ENCODE assay signal across 10 mouse cellular contexts in genomic region chr3:98043669-98044068, GRCm38 (mm10). TPM values are rescaled to one million over a fixed set of nuclear protein-coding genes. Genes with fewer than 3 reads are reported as not detected.
DNase-seq lines count a peak whose midpoint lies in the region; ATAC-seq and TF ChIP-seq lines count a peak whose summit lies in the region.
"Had no signal": no experiment of that assay in that cellular context is flagged by ENCODE, and none has a peak within 500 bp of the region (broad histone marks: within the 10 kb centered on the region; RNA-seq: fewer than 3 reads in every experiment).

No protein-coding gene starts in this region.

- H3K4me1 ChIP-seq in heart, embryonic 11.5 days (ENCODE audit: control insufficient read depth, insufficient read depth, low read length), result peaks cover 45% of the 10 kb centered on the region
- peaks cover 56% of the 10 kb centered on the region for H3K4me1 ChIP-seq in lung, embryonic 16.5 days (replicated peaks; ENCODE audit: control insufficient read depth, insufficient read depth, low read length)
- peaks cover 30% of the 10 kb centered on the region for H3K4me1 ChIP-seq in lung, adult 2 months (ENCODE audit: control insufficient read depth, insufficient read depth, low read length)
- peaks cover 19% of the 10 kb centered on the region for H3K4me1 ChIP-seq in hindbrain, postnatal 0 days (ENCODE audit: insufficient read depth, low read length)
- H3K4me1 ChIP-seq in olfactory bulb, adult 2 months (ENCODE audit: control insufficient read depth, insufficient read depth, low read length), result peaks cover 31% of the 10 kb centered on the region

- peak overlapping the region; percentile 69 for H3K27ac ChIP-seq in heart, embryonic 11.5 days (ENCODE audit: low read depth, low read length)
- peak overlapping the region; percentile 60 for H3K27ac ChIP-seq in lung, embryonic 16.5 days (ENCODE audit: low read length)
- H3K27ac ChIP-seq in hindbrain, postnatal 0 days, result peak overlapping the region; percentile 65
- peak overlapping the region; percentile 87 for H3K27ac ChIP-seq in olfactory bulb, adult 2 months (ENCODE audit: insufficient read depth, low read depth, low read length)

- no peak for TF ChIP-seq CTCF in lung, adult 2 months (IDR thresholded peaks at IDR 0.05; ENCODE audit: insufficient read depth, low read length)
- TF ChIP-seq CTCF in hindbrain, postnatal 0 days (IDR thresholded peaks at IDR 0.05; ENCODE audit: low read depth), result no peak
- TF ChIP-seq CTCF in olfactory bulb, adult 2 months (IDR thresholded peaks at IDR 0.05; ENCODE audit: insufficient read depth, low read depth, low read length), result no peak

- no peak overlapping the region for H3K4me3 ChIP-seq in heart, embryonic 11.5 days (ENCODE audit: low read depth, low read length)
- no peak overlapping the region for H3K4me3 ChIP-seq in lung, embryonic 16.5 days (ENCODE audit: low read length)
- no peak overlapping the region for H3K4me3 ChIP-seq in lung, adult 2 months (replicated peaks; ENCODE audit: extremely low read depth, low read depth, low read length)
- H3K4me3 ChIP-seq in hindbrain, postnatal 0 days (ENCODE audit: low read length), result no peak overlapping the region
- H3K4me3 ChIP-seq in olfactory bulb, adult 2 months (ENCODE audit: insufficient read depth, low read depth, low read length), result no peak overlapping the region

- TF ChIP-seq POLR2A in lung, adult 2 months (IDR thresholded peaks at IDR 0.05; ENCODE audit: borderline replicate concordance, extremely low read depth, low read depth, low read length), result no peak
- TF ChIP-seq POLR2A in olfactory bulb, adult 2 months (IDR thresholded peaks at IDR 0.05; ENCODE audit: insufficient read depth, low read depth, low read length), result no peak

- H3K36me3 ChIP-seq in heart, embryonic 11.5 days (ENCODE audit: control insufficient read depth, insufficient read depth, low read length), result no peaks in the 10 kb centered on the region
- no peaks in the 10 kb centered on the region for H3K36me3 ChIP-seq in lung, embryonic 16.5 days (ENCODE audit: control insufficient read depth, insufficient read depth, low read length)
- H3K36me3 ChIP-seq in hindbrain, postnatal 0 days (ENCODE audit: insufficient read depth, low read length), result no peaks in the 10 kb centered on the region

- H3K9ac ChIP-seq in heart, embryonic 11.5 days (ENCODE audit: low read depth, low read length), result no peak overlapping the region
- H3K9ac ChIP-seq in lung, embryonic 16.5 days (ENCODE audit: low read length), result no peak overlapping the region
- H3K9ac ChIP-seq in hindbrain, postnatal 0 days (replicated peaks; ENCODE audit: low read length), result no peak overlapping the region

- ATAC-seq in heart, embryonic 11.5 days (replicated peaks; ENCODE audit: insufficient number of reproducible peaks, low FRiP score, low TSS enrichment), result no peak
- ATAC-seq in lung, embryonic 16.5 days (ENCODE audit: low read depth), result no peak
- no peak for ATAC-seq in hindbrain, postnatal 0 days

- H3K27me3 ChIP-seq in heart, embryonic 11.5 days (ENCODE audit: control insufficient read depth, insufficient read depth, low read length), result no peaks in the 10 kb centered on the region
- no peaks in the 10 kb centered on the region for H3K27me3 ChIP-seq in lung, embryonic 16.5 days (ENCODE audit: control insufficient read depth, insufficient read depth, low read depth, low read length)
- H3K27me3 ChIP-seq in hindbrain, postnatal 0 days (ENCODE audit: insufficient read depth, low read length), result no peaks in the 10 kb centered on the region

- no peaks in the 10 kb centered on the region for H3K9me3 ChIP-seq in heart, embryonic 11.5 days (replicated peaks; ENCODE audit: control insufficient read depth, low read length)
- no peaks in the 10 kb centered on the region; the same call in 1 of the 2 replicates for H3K9me3 ChIP-seq in lung, embryonic 16.5 days (ENCODE audit: control insufficient read depth, low read length)
- H3K9me3 ChIP-seq in hindbrain, postnatal 0 days (ENCODE audit: low read length), result no peaks in the 10 kb centered on the region

- 82% methylated on average over 4 of the region's 4 CpGs for WGBS in heart, embryonic 11.5 days (ENCODE audit: insufficient replicate concordance)
- 47% methylated on average over 4 of the region's 4 CpGs for WGBS in lung, embryonic 16.5 days
- 75% methylated on average over 4 of the region's 4 CpGs for WGBS in lung, adult 2 months
- whole genome bisulfite sequencing in hindbrain, postnatal 0 days, result 56% methylated on average over 4 of the region's 4 CpGs
- WGBS in olfactory bulb, adult 2 months, result 70% methylated on average over 4 of the region's 4 CpGs

- intact Hi-C loops in heart, postnatal 25 days (cut with DNase I), result no loop called here
- intact Hi-C loops in left cerebral cortex, postnatal 4 days (cut with DNase I), result no loop called here
- intact Hi-C loops in left cerebral cortex, postnatal 25 days (cut with DNase I), result no loop called here

- DNase-seq in heart, postnatal 25 days (ENCODE audit: low spot score), result no peak
- no peak for DNase-seq in lung, adult 2 months
- no peak for DNase-seq in hindbrain, postnatal 0 days (ENCODE audit: low spot score)
- no peak for DNase-seq in left cerebral cortex, postnatal 4 days
- no peak for DNase-seq in left cerebral cortex, postnatal 25 days (ENCODE audit: low spot score in 2 of 2)
- DNase-seq: B cell, adult 2 months; kidney, postnatal 36 days had no signal

- H3K4me2 ChIP-seq in heart, embryonic 11.5 days, result no peak overlapping the region
- H3K4me2 ChIP-seq in lung, embryonic 16.5 days (ENCODE audit: low read depth, low read length), result no peak overlapping the region
- H3K4me2 ChIP-seq in hindbrain, postnatal 0 days (ENCODE audit: low read depth, low read length), result no peak overlapping the region

RNA-seq across cellular contexts. Expression of gene Notch2, which starts 30.3 kb away (rescaled TPM):
- 12.5 and 13.4 TPM in 2 replicates for polyA plus RNA-seq in heart, embryonic 11.5 days (2014; fragmentation: Nextera tagmentation; extraction: Ambion mirVana)
- total RNA-seq in heart, postnatal 25 days (2021), result 10 to 100 TPM; 19.3 to 19.5 TPM
- 34.1 and 35.7 TPM in 2 replicates for polyA plus RNA-seq in lung, embryonic 16.5 days (2015; fragmentation: Nextera tagmentation; extraction: Ambion mirVana)
- polyA plus RNA-seq in lung, adult 2 months (2012; rRNA removed), result 43.0 and 48.7 TPM in 2 replicates
- total RNA-seq in hindbrain, postnatal 0 days (2014; rRNA removed), result 37.7 and 44.9 TPM in 2 replicates
- 9.5 and 9.9 TPM in 2 replicates for polyA plus RNA-seq in hindbrain, postnatal 0 days (2015; fragmentation: Nextera tagmentation; extraction: Ambion mirVana)
- 43.4 TPM in 1 of 2 replicates, not detected in the other for polyA plus RNA-seq in olfactory bulb, adult 2 months (2012; ENCODE audit: insufficient read depth, insufficient read length, low replicate concordance, missing spikeins)
- total RNA-seq in left cerebral cortex, postnatal 4 days (2021), result 10 to 100 TPM; 22.4 to 24.4 TPM
- total RNA-seq in left cerebral cortex, postnatal 25 days (2021), result 10 to 100 TPM; 12.9 to 15.3 TPM
